Mouse (Mus musculus) brain, embryonic 14.5 days (tissue): ENCODE results near the gene Tmem117.

ENCODE experiments used
- CTCF ChIP-seq: fragments of 200-500 bp; IDR thresholded peaks from 2 replicates; pipeline ENCODE4 v1.5.1; 2012; ENCODE audit warnings: inconsistent platforms, mild to moderate bottlenecking, moderate library complexity, borderline replicate concordance; ENCODE audit not compliant: insufficient read depth, insufficient read length; ENCODE audit errors: extremely low read depth
- POLR2A ChIP-seq: fragments of 200-500 bp; IDR thresholded peaks from 2 replicates; pipeline ENCODE4 v1.6.1; 2012; ENCODE audit warnings: mild to moderate bottlenecking, inconsistent platforms, borderline replicate concordance; ENCODE audit not compliant: poor library complexity, insufficient read depth, insufficient read length, severe bottlenecking; ENCODE audit errors: extremely low read depth

DNA sequence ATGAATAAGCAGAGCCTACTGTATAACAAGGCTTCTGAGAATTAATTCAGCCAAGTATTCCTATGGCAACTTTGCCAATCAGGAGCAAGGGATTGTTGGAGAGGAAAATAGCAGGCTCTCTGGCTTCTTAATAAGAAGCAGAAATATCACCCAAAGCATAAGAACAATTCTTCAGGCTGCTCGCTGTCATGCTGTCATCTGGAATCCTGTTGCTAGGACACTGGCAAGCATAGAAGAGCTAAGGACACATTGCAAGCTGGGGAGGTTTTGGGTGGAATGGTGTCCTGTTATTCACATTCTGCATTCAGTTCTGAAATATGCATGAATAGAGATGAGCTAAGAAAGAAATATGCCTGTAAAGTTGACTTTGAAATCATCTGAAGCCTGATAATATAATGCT, 439.8 kb downstream of the Tmem117 start:
- TF ChIP-seq POLR2A (no peak), CTCF (no peak)
